Mouse (Mus musculus) right cerebral cortex, adult 2 months (tissue): Measurements from ENCODE around the gene Zp2.
A peak's percentile ranks its signal among the peaks of the same experiment; 100 is the strongest.

Experiments used
- DNase-seq, 2 experiments: peaks; one replicate each; pipeline ENCODE4 v3.0.0; 2021 to 2022; ENCODE audit warnings: low spot score in 2 of 2

Zp2 gene

GRCm38 (mm10) chr7:120145191-120145590 is at the start of gene Zp2:
Gene Zp2, minus strand, starts transcription at chr7:120145291.
- no peak for DNase-seq

GRCm38 (mm10) chr7:120192816-120193215 is 47.7 kb upstream of the Zp2 start:
- DNase-seq, result no peak

GRCm38 (mm10) chr7:120192207-120192606 is 47.1 kb upstream of the Zp2 start:
- DNase-seq, result no peak

GRCm38 (mm10) chr7:120190150-120190665 is 45.1 kb upstream of the Zp2 start:
- no peak for DNase-seq

- no peak for DNase-seq
Observed at GRCm38 (mm10) chr7:120189369-120190149, 44.5 kb upstream of the Zp2 start.

GRCm38 (mm10) chr7:120188946-120189345 is 43.9 kb upstream of the Zp2 start:
- no peak for DNase-seq

- DNase-seq, result no peak
Observed at GRCm38 (mm10) chr7:120182891-120183290, 37.8 kb upstream of the Zp2 start.

GRCm38 (mm10) chr7:120181401-120182230 is 36.5 kb upstream of the Zp2 start:
- no peak for DNase-seq

GRCm38 (mm10) chr7:120180547-120180946 is 35.5 kb upstream of the Zp2 start:
- DNase-seq, result no peak

GRCm38 (mm10) chr7:120178935-120179334 is 33.8 kb upstream of the Zp2 start:
- no peak for DNase-seq

- DNase-seq, result no peak
Observed at GRCm38 (mm10) chr7:120177611-120178010, 32.5 kb upstream of the Zp2 start.

GRCm38 (mm10) chr7:120174723-120175504 is 29.8 kb upstream of the Zp2 start:
- peak in 1 of 2 experiments; percentile 20 for DNase-seq

- DNase-seq, result no peak
Observed at GRCm38 (mm10) chr7:120173603-120174244, 28.6 kb upstream of the Zp2 start, which contains the start of gene Anks4b. Gene Anks4b, plus strand, starts transcription at chr7:120173858.

- DNase-seq, result no peak
Observed at GRCm38 (mm10) chr7:120172188-120172700, 27.2 kb upstream of the Zp2 start.

GRCm38 (mm10) chr7:120163581-120164251 is 18.6 kb upstream of the Zp2 start:
- no peak for DNase-seq

- DNase-seq, result no peak
Observed at GRCm38 (mm10) chr7:120158121-120158613, 13.1 kb upstream of the Zp2 start.

GRCm38 (mm10) chr7:120157575-120158061 is 12.5 kb upstream of the Zp2 start:
- no peak for DNase-seq

GRCm38 (mm10) chr7:120156841-120157409 is 11.8 kb upstream of the Zp2 start:
- no peak for DNase-seq

- DNase-seq, result no peak
Observed at GRCm38 (mm10) chr7:120150898-120151297, 5.8 kb upstream of the Zp2 start.

GRCm38 (mm10) chr7:120150257-120150656 is 5.2 kb upstream of the Zp2 start:
- no peak for DNase-seq
